Mouse (Mus musculus): Measurements from ENCODE around the gene Osbpl10.
"Not testable (repeated sequence)": the region's sequence is repeated elsewhere in the genome, so short reads cannot be mapped to it uniquely, and the experiment has no call there.

Osbpl10 gene

GRCm38 (mm10) chr9:115272451-115272850 is 294.1 kb downstream of the Osbpl10 start:
- in situ Hi-C loops (cut with MseI, MboI) = not testable (repeated sequence)

GRCm38 (mm10) chr9:115273095-115273649 is 294.8 kb downstream of the Osbpl10 start:
- in situ Hi-C loops (cut with MseI, MboI) = no loop called here

- in situ Hi-C loops (cut with MseI, MboI) = no loop called here
These were observed 296.4 kb downstream of the Osbpl10 start for GRCm38 (mm10) chr9:115274806-115275205.

GRCm38 (mm10) chr9:115278641-115279040 is 300.3 kb downstream of the Osbpl10 start:
- in situ Hi-C loops (cut with MseI, MboI) = no loop called here

All from mouse trophoblast stem cell (cell line).